Mouse (Mus musculus): ENCODE data around the gene Prkch.

DNA sequence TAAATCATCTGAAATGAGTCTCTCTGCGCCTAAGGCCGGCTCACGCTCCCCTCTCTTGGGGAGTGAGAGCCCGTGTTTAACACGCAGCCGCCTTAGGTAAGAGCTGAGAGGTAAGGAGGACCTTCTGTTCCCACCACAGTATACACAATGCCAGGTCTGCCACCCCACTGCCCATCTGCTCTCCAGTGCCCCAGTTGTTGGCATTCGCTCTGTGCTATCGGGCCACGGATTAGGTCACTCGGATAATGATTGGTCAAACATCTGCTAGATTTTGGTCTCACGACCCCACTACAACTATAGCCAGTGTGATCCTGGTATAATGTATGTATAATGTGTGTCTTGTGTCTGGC is 19.0 kb upstream of the Prkch start:
- TF ChIP-seq CTCF (IDR thresholded peaks at IDR 0.05; ENCODE audit: low read depth) (no peak), EP300 (optimal IDR thresholded peaks at IDR 0.05) (no peak)

All from stomach, postnatal 0 days (tissue).